Mouse (Mus musculus) midbrain, embryonic 15.5 days (tissue): Measurements from ENCODE around the gene Gm49711. TPM values are rescaled to one million over a fixed set of nuclear protein-coding genes. Genes with fewer than 3 reads are reported as not detected.
A peak's percentile ranks its signal among the peaks of the same experiment; 100 is the strongest.

ENCODE experiments used
- ATAC-seq: fragments of 200-750 bp; cut with Nextera tagmentation; replicated peaks from 2 replicates; pipeline ENCODE4 v1.8.0; 2017; ENCODE audit warnings: moderate TSS enrichment
- H3K27ac ChIP-seq: fragments of 300-500 bp; sonication (generic); 2 replicates; pipeline ENCODE4 v1.5.1; 2015; ENCODE audit warnings: mild to moderate bottlenecking, inconsistent platforms
- H3K27me3 ChIP-seq: fragments of 300-500 bp; sonication (generic); replicated peaks from 2 replicates; pipeline ENCODE4 v1.6.1; 2015; ENCODE audit warnings: inconsistent platforms
- H3K36me3 ChIP-seq: fragments of 300-500 bp; sonication (generic); replicated peaks from 2 replicates; pipeline ENCODE4 v1.6.1; 2015; ENCODE audit warnings: inconsistent platforms
- H3K4me1 ChIP-seq: fragments of 300-500 bp; sonication (generic); 2 replicates; pipeline ENCODE4 v1.6.1; 2015; ENCODE audit warnings: inconsistent platforms
- H3K4me2 ChIP-seq: fragments of 300-500 bp; sonication (generic); 2 replicates; pipeline ENCODE4 v1.6.1; 2015; ENCODE audit warnings: inconsistent platforms, mild to moderate bottlenecking, moderate library complexity
- H3K4me3 ChIP-seq: fragments of 300-500 bp; sonication (generic); 2 replicates; pipeline ENCODE4 v1.5.1; 2015; ENCODE audit warnings: mild to moderate bottlenecking, inconsistent platforms
- H3K9ac ChIP-seq: fragments of 300-500 bp; sonication (generic); 2 replicates; pipeline ENCODE4 v1.6.1; 2015; ENCODE audit warnings: mild to moderate bottlenecking, inconsistent platforms
- H3K9me3 ChIP-seq: fragments of 300-500 bp; sonication (generic); 2 replicates; pipeline ENCODE4 v1.6.1; 2016; ENCODE audit warnings: inconsistent platforms
- WGBS: fragments of 180-500 bp; shearing (Covaris S2); methylation state at CpG from one replicate; pipeline ENCODE4 v1.1.7; 2015; ENCODE audit warnings: mixed read lengths; 5-methylcytosine and 5-hydroxymethylcytosine counted together
- polyA plus RNA-seq: library from polyadenylated mRNA; unstranded; fragments of >200 nt; fragmentation: Nextera tagmentation; extraction: Ambion mirVana; gene quantifications from 2 replicates; pipeline ENCODE4 v1.2.1, GENCODE M21; 2015

The Gm49711 gene
- polyA plus RNA-seq, 1 experiment from 2014 or later: 0.72 TPM

- Histone ChIP-seq H3K36me3 (no peaks in the 10 kb centered on the region), H3K27ac (no peak overlapping the region), H3K27me3 (no peaks in the 10 kb centered on the region), H3K4me2 (no peak overlapping the region), H3K4me1 (peaks cover 5% of the 10 kb centered on the region; the same call in 1 of the 2 replicates), H3K9me3 (no peaks in the 10 kb centered on the region), H3K9ac (no peak overlapping the region), H3K4me3 (no peak overlapping the region)
- no peak for ATAC-seq
- 92% methylated on average over 5 of the region's 5 CpGs for WGBS
Observed at GRCm38 (mm10) chr16:92107346-92107745, 49.2 kb downstream of the Gm49711 start.

GRCm38 (mm10) chr16:92114706-92115241, 56.7 kb downstream of the Gm49711 start:
- no peaks in the 10 kb centered on the region for H3K36me3 ChIP-seq
- no peaks in the 10 kb centered on the region for H3K27me3 ChIP-seq
- no peak overlapping the region for H3K4me2 ChIP-seq
- no peak for ATAC-seq
- H3K4me3 ChIP-seq: no peak overlapping the region
- 72% methylated on average over 5 of the region's 5 CpGs for WGBS
- no peak overlapping the region for H3K9ac ChIP-seq
- H3K27ac ChIP-seq: peak overlapping the region; percentile 83
- H3K4me1 ChIP-seq: peaks cover 34% of the 10 kb centered on the region
- no peaks in the 10 kb centered on the region for H3K9me3 ChIP-seq

- Histone ChIP-seq H3K27ac (peak overlapping the region; percentile 83), H3K27me3 (no peaks in the 10 kb centered on the region), H3K4me2 (peak overlapping the region; percentile 32), H3K9me3 (no peaks in the 10 kb centered on the region), H3K4me3 (no peak overlapping the region), H3K4me1 (peaks cover 34% of the 10 kb centered on the region), H3K36me3 (no peaks in the 10 kb centered on the region), H3K9ac (no peak overlapping the region)
- WGBS: 17% methylated on average over 20 of the region's 20 CpGs
- peak; percentile 72 for ATAC-seq
Observed at GRCm38 (mm10) chr16:92115611-92116421, 57.7 kb downstream of the Gm49711 start.

GRCm38 (mm10) chr16:92117337-92118209, 59.5 kb downstream of the Gm49711 start:
- Histone ChIP-seq H3K4me3 (no peak overlapping the region), H3K36me3 (no peaks in the 10 kb centered on the region), H3K4me2 (no peak overlapping the region), H3K4me1 (peaks cover 34% of the 10 kb centered on the region), H3K27ac (peak overlapping the region; percentile 83), H3K9ac (no peak overlapping the region), H3K9me3 (no peaks in the 10 kb centered on the region), H3K27me3 (no peaks in the 10 kb centered on the region)
- WGBS: 44% methylated on average over 9 of the region's 9 CpGs
- ATAC-seq: no peak

- Histone ChIP-seq H3K9me3 (no peaks in the 10 kb centered on the region), H3K27me3 (no peaks in the 10 kb centered on the region), H3K27ac (no peak overlapping the region), H3K4me1 (peaks cover 34% of the 10 kb centered on the region), H3K4me2 (no peak overlapping the region), H3K9ac (no peak overlapping the region), H3K36me3 (no peaks in the 10 kb centered on the region), H3K4me3 (no peak overlapping the region)
- 70% methylated on average over 13 of the region's 13 CpGs for WGBS
- ATAC-seq: no peak
Observed at GRCm38 (mm10) chr16:92119013-92119515, 60.9 kb downstream of the Gm49711 start.

- Histone ChIP-seq H3K4me3 (no peak overlapping the region), H3K9ac (no peak overlapping the region), H3K4me1 (peaks cover 16% of the 10 kb centered on the region), H3K27ac (no peak overlapping the region), H3K9me3 (0 out of 2 replicates have a peak, but pooled peaks cover 3% of the 10 kb centered on the region), H3K4me2 (no peak overlapping the region), H3K27me3 (no peaks in the 10 kb centered on the region), H3K36me3 (no peaks in the 10 kb centered on the region)
- WGBS: 62% methylated on average over 17 of the region's 17 CpGs
- ATAC-seq: no peak
Observed at GRCm38 (mm10) chr16:92120899-92121531, 62.9 kb downstream of the Gm49711 start.

GRCm38 (mm10) chr16:92127226-92127625, 69.1 kb downstream of the Gm49711 start:
- H3K36me3 ChIP-seq: no peaks in the 10 kb centered on the region
- H3K4me3 ChIP-seq: no peak overlapping the region
- no peak overlapping the region for H3K4me2 ChIP-seq
- no peak overlapping the region for H3K27ac ChIP-seq
- no peak overlapping the region for H3K9ac ChIP-seq
- H3K4me1 ChIP-seq: no peaks in the 10 kb centered on the region
- no peak for ATAC-seq
- H3K27me3 ChIP-seq: no peaks in the 10 kb centered on the region
- H3K9me3 ChIP-seq: 0 out of 2 replicates have a peak, but pooled peaks cover 3% of the 10 kb centered on the region
- WGBS: 58% methylated on average over 4 of the region's 4 CpGs

- no peak for ATAC-seq
- no peaks in the 10 kb centered on the region for H3K4me1 ChIP-seq
- H3K27ac ChIP-seq: no peak overlapping the region
- H3K9ac ChIP-seq: no peak overlapping the region
- H3K27me3 ChIP-seq: no peaks in the 10 kb centered on the region
- H3K4me2 ChIP-seq: no peak overlapping the region
- no peaks in the 10 kb centered on the region for H3K36me3 ChIP-seq
- H3K9me3 ChIP-seq: 0 out of 2 replicates have a peak, but pooled peaks cover 3% of the 10 kb centered on the region
- 91% methylated on average over 5 of the region's 5 CpGs for WGBS
- H3K4me3 ChIP-seq: no peak overlapping the region
Observed at GRCm38 (mm10) chr16:92127666-92128065, 69.5 kb downstream of the Gm49711 start.

- no peaks in the 10 kb centered on the region; the same call in 1 of the 2 replicates for H3K4me1 ChIP-seq
- H3K36me3 ChIP-seq: no peaks in the 10 kb centered on the region
- WGBS: 90% methylated on average over 8 of the region's 8 CpGs
Observed at GRCm38 (mm10) chr16:92129843-92130242, 71.7 kb downstream of the Gm49711 start.

GRCm38 (mm10) chr16:92132511-92132910, 74.4 kb downstream of the Gm49711 start:
- Histone ChIP-seq H3K27ac (no peak overlapping the region), H3K27me3 (no peaks in the 10 kb centered on the region), H3K4me3 (no peak overlapping the region), H3K9me3 (no peaks in the 10 kb centered on the region), H3K9ac (no peak overlapping the region), H3K36me3 (no peaks in the 10 kb centered on the region), H3K4me1 (peaks cover 4% of the 10 kb centered on the region; the same call in 1 of the 2 replicates), H3K4me2 (no peak overlapping the region)
- ATAC-seq: no peak
- 90% methylated on average over 4 of the region's 4 CpGs for WGBS

More at GRCm38 (mm10) chr16:92129843-92130242, 71.7 kb downstream of the Gm49711 start:
- Histone ChIP-seq H3K27ac (no peak overlapping the region), H3K9me3 (0 out of 2 replicates have a peak, but pooled peaks cover under 1% of the 10 kb centered on the region), H3K4me2 (no peak overlapping the region), H3K4me3 (no peak overlapping the region), H3K27me3 (no peaks in the 10 kb centered on the region), H3K9ac (no peak overlapping the region)
- ATAC-seq: no peak

- H3K4me2 ChIP-seq: no peak overlapping the region
- H3K4me1 ChIP-seq: peaks cover 4% of the 10 kb centered on the region; the same call in 1 of the 2 replicates
- WGBS: 76% methylated on average over 11 of the region's 11 CpGs
- H3K36me3 ChIP-seq: no peaks in the 10 kb centered on the region
- H3K9ac ChIP-seq: no peak overlapping the region
- no peak overlapping the region for H3K4me3 ChIP-seq
- H3K27ac ChIP-seq: peak overlapping the region; percentile 58
- H3K27me3 ChIP-seq: no peaks in the 10 kb centered on the region
- ATAC-seq: no peak
- H3K9me3 ChIP-seq: no peaks in the 10 kb centered on the region
Observed at GRCm38 (mm10) chr16:92134148-92134764, 76.1 kb downstream of the Gm49711 start.
